Mouse (Mus musculus) embryo, embryonic 11 days (tissue): ENCODE data around the gene Prodh2.

Experiments used
- DNase-seq: peaks from one replicate; pipeline ENCODE4 v3.0.0-alpha.2; 2015

Gene Prodh2

GRCm38 (mm10) chr7:30550603-30551002, 57.2 kb downstream of the Prodh2 start:
- DNase-seq, result no peak

- DNase-seq, result peak; percentile 81
Observed at GRCm38 (mm10) chr7:30551445-30552101, 58.2 kb downstream of the Prodh2 start.

DNA sequence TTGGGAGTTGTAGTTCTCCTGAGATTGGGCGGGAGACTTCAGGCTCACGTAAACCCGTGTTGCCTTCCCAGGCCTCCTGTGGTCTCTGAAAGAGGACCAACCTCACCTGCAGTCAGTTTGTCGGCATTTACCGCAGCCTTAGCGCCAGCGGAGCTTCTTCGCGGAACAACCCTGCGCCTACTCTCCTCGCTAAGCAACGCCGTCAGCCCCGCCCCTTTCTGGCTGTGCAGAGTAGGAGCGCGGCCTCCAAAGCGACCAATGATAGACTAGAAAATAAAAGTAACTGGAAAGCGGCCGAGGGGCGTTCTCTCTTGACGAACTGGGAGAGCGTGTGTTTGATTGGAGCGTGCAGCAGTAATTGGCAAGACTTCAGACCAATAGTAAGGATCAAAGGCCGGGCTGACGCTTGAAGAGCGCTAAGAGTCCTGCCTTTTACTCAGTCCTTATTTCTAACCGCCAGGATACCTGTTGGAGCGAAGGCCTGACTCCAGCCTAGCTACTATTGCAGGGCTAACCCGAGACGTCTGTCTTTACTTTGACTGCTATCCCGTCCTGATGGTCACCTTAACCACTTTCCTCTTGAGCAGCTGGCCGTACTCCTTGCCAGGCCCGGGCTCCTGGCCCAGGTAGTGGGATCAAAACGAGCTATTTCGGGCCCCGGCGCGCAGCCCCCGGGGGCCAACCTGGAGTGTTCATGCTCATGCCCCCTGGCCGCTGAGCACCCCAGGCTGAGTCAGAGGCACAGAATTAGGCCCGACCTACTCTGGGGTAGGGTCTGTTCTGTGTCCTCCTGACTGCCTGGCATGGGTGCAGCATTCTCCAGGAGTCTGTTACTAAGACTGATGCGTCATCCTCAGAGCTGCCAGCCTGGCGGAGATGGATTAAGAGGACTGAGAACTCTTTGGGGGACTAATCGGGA, 58.9 kb downstream of the Prodh2 start, which contains the start of the genes Hspb6 and Proser3:
TSS of gene Hspb6 (plus strand) at position 77 of the 919 bp plus-strand sequence.
TSS of gene Proser3 (minus strand) at position 198 of the 919 bp plus-strand sequence.
- peak; percentile 98 for DNase-seq

- DNase-seq, result peak; percentile 24
Observed at GRCm38 (mm10) chr7:30553021-30553589, 59.7 kb downstream of the Prodh2 start.

DNA sequence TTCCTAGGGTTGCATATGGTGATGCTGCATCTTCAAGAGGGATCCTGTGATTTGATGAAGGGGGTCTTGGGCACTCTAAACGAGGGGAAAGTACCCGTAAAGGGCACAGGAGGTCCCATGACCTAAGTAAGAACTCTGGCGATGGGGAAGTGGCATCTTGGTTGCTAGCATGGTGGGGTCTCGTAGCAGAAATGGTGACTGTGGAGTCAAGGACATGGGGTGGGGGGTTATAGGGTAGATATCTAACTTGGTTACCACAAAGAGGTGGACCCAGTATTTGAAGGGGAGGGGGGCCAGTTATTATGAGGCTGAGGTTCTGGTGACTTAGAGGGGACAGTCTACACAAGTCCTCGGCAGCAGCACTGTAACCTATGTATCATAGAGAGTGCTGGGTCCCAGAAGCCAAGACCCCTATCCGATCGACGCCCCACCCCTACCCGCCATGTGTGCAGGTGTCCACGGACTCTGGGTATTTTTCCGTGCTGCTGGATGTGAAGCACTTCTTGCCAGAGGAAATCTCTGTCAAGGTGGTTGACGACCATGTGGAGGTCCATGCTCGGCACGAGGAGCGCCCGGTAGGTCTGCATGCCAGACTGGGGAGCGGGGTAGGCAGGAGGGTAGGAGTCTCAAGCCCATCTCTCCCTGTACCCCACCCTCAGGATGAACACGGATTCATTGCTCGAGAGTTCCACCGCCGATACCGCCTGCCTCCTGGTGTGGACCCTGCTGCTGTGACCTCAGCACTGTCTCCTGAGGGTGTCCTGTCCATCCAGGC, 60.6 kb downstream of the Prodh2 start:
- DNase-seq, result no peak

GRCm38 (mm10) chr7:30556894-30557536, 63.6 kb downstream of the Prodh2 start:
- DNase-seq, result peak; percentile 35

GRCm38 (mm10) chr7:30557901-30558514, 64.6 kb downstream of the Prodh2 start:
- no peak for DNase-seq

DNA sequence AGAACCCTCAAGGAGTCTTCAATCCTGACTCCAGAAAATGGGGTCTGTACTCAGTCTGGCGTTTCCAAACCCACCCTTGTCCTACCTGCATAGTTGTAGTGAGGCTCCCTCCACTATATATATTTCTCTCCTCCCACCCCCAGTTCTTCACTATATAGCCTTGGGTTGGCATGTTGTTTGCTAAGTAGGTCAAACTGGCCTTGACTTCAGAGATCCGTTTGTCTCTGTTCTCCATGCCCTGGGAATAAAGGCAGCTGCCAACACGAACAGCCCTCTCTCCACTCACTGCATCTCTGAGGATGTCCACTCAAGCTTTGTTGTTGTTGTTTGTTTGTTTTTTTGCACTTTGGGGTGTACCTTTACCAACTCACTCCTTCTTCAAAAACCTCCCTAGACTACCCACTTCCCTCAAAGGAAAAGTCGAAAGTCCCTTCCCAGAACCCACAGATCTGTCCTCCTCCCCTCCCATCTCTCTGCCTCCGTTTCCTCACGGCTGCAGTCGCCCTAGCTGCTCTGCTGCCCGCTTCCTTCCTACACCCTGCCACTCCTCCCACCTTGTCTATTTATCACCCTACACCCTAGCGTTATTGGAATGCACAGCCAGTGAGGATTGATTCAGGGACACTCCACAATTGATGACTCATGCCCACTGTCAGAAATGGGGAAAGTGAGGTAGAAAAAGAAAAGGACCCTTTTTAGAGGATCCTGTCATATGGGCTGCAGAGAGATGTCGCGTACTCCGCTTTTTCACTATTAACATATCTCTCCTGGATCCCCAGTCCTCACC, 65.4 kb downstream of the Prodh2 start:
- DNase-seq, result no peak

DNA sequence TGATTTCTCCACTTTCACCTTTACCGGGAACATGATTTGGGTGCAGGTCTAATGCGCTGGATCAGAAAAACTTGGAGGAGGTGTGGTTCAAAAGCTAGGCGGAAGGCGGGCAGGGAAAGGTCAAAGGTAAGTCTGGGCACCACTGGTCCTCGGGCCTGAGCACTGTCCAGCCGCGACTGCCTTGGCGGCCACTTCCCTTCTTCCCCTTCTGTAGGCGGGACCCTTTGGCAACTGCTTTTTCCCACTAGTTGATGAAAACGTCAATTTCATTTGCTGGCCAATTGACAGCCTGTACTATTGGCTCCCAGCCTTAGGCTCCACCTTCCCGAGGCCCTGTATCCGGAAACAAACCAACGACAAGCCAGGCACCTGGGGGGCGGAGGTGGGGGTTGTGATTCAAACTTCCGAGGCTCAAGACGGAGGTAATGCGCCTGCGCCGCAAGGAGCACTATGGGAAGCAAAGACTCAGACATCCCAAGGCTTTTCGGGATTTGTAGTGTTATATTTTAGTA, 66.1 kb downstream of the Prodh2 start, which contains the start of gene Lin37:
TSS of gene Lin37 (minus strand) at position 396 of the 512 bp plus-strand sequence.
- peak; percentile 97 for DNase-seq

DNA sequence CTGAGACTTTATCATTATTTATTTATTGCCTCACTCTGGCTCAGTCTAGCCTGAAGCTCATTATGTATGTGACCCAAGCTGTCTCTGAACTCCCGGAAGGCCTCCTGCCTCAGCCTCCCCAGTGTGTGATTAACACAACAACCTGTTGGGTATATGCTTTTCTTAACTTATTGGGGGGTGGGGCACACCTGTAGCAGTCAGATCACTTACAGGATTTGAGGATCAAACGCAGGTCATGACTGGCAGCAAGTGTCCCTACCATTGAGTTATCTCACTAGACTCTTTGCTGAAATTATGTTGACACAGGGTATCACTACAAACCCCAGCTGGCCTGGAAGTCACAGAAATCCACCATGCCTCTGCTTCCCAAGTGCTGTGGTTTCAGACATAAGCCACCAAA, 66.9 kb downstream of the Prodh2 start:
- no peak for DNase-seq

GRCm38 (mm10) chr7:30562526-30563116, 69.2 kb downstream of the Prodh2 start:
- DNase-seq, result no peak
